Mouse (Mus musculus) gastrocnemius, adult 18-20 months (tissue): ENCODE measurements around the gene Cd5. TPM values are rescaled to one million over a fixed set of nuclear protein-coding genes. Genes with fewer than 3 reads are reported as not detected.

ENCODE experiments used
- DNase-seq: peaks from one replicate; pipeline ENCODE4 v3.0.0; 2021; ENCODE audit warnings: low spot score
- total RNA-seq, 2 experiments: library from RNA; stranded (reverse); gene quantifications; 2 replicates each; pipeline ENCODE4 v1.2.3; 2021

The Cd5 gene
- total RNA-seq, 2 experiments from 2014 or later = not detected

DNA sequence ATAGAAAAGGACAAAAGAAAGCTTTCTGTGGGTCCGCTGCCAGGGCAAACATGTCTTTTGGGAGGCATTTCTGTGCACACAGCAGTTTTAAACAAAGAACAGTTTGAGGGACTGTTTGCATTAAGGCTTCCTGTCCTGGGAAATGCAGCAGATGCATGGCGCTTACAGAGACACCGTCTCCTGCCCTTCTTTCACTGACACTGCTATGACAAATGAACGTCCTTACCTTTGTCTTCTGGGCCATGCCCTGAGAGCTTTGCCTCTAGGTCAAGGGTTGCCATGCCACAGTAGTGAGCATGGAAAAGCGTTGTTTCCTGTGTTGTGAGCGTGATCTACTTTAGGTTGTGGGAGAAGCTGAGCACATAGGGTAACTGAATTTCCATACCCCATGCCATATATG lies 19.9 kb upstream of the Cd5 start:
- DNase-seq = no peak

GRCm38 (mm10) chr19:10757526-10757925 lies 18.7 kb upstream of the Cd5 start:
- DNase-seq = peak; percentile 56

- DNase-seq = no peak
These were observed 18.3 kb upstream of the Cd5 start for GRCm38 (mm10) chr19:10757125-10757524.

- DNase-seq = no peak
These were observed 13.8 kb upstream of the Cd5 start for GRCm38 (mm10) chr19:10752646-10753045.

- DNase-seq = no peak
These were observed 13.3 kb upstream of the Cd5 start for GRCm38 (mm10) chr19:10752106-10752505.

DNA sequence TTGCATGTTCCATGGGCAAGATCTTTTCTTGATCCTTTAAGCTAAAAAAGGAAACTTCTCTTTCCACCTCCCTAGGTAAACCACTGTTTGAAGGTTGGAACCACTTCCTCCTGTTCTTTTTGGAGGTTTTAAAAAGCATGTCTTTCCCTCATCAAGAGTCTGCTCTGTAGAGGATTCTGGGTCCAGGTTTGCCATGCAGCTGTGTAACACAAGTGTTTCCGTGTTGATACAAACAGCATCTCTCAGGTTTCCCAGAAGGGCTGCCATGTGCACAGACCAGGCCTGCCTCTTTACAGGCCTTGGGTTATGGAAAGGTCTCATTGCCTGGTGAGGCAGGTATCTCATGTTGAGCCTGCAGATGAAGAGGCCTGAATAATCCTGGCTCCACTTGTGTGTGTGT lies 12.8 kb upstream of the Cd5 start:
- no peak for DNase-seq

DNA sequence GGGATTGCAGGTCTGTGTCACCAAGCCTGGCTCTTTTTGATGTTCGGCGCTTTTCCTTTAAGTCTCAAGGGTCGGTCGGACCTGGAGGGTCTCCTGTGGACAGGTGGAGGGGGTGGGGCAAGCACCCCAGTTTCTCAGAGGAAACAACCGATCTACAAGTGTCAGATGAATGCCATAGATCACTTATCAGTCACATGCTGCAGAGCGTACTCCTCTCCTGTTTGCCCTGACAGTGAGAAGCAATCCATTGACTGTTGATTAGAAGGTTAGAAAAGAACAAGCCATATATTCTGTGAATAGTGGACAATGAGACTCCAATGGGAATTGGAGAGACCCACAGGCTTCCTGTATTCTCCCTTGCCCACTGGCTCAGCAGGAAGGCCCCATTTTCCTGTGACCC lies 11.4 kb upstream of the Cd5 start:
- DNase-seq = no peak

GRCm38 (mm10) chr19:10749295-10749694 lies 10.5 kb upstream of the Cd5 start:
- no peak for DNase-seq

GRCm38 (mm10) chr19:10748401-10749102 lies 9.8 kb upstream of the Cd5 start:
- no peak for DNase-seq

DNA sequence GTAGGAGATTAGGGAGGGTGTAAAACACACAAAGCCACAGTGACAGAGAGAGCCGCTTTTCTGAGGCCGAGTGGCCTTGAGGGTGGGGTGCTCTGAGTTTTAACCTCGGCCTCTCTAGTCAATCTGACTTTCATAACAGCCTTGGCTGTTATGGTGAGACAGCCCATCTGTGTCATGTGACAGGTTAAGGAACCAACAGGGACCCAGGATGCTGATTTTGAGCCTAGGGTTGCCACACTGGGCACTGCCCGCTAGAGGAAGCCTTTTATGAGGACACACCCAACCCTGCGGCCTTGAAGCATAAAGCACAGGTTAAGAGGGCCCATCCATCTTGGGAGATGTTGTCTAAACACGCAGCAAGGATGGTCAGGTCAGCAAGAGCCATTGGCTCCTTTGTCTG lies 8.9 kb upstream of the Cd5 start:
- no peak for DNase-seq

DNA sequence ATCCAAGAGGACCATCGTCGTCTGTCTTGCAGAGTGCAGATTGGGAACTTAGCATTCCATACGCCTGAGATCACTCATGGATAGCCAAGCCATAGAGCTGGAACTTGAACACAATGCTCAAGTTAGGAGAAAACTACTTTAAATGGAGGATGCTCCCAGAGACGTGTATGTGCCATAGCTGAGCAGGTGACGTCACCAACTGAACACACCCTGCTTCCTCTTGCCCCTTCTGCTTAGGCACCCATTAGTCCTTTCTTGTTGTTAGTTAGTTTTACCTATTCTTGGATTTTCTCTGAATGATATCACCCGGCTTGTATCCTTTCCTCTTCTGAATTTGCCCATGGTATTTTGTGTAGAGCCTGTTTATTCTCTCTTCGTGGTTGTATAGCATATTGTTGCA lies 8.4 kb upstream of the Cd5 start:
- DNase-seq = no peak

DNA sequence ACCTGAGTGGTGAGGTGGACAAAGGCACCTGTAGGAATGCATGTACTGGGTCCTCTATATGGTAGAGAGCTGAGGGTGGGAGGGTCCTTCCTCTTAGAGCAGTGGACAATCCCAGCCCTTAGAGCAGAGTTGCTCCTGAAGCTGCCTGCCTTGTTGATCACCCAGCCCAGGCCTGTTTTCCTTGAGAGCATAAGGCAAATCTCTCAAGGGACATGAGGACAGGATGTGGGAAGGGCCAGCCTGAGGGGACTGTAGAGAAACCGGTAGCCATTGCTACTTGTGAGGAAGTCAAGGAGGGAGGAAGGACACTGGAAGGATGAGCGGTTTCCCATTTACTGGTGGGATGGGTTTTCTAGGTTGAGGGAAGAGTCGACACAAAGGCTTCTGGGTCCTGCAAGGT lies 3.8 kb upstream of the Cd5 start:
- no peak for DNase-seq

DNA sequence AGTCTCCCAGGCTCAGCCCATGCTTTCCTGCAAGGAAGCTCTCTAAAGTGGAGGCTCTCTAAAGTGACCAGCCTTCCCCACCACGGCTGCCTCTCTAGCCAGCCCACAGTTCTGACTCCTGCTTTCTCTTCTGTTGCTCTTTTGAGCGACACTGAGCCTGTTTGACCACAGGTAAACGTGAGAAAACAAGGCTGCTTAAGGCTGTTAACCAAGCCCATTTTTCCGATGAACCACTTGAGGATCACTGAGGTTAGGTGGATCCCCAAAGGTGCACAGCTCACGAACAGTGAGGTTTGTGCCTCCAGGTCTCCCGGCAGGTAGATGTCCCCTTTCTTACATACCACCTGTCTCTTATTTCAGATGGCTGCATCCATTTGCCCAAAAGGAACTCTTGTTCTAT lies 3.3 kb upstream of the Cd5 start:
- DNase-seq = no peak

DNA sequence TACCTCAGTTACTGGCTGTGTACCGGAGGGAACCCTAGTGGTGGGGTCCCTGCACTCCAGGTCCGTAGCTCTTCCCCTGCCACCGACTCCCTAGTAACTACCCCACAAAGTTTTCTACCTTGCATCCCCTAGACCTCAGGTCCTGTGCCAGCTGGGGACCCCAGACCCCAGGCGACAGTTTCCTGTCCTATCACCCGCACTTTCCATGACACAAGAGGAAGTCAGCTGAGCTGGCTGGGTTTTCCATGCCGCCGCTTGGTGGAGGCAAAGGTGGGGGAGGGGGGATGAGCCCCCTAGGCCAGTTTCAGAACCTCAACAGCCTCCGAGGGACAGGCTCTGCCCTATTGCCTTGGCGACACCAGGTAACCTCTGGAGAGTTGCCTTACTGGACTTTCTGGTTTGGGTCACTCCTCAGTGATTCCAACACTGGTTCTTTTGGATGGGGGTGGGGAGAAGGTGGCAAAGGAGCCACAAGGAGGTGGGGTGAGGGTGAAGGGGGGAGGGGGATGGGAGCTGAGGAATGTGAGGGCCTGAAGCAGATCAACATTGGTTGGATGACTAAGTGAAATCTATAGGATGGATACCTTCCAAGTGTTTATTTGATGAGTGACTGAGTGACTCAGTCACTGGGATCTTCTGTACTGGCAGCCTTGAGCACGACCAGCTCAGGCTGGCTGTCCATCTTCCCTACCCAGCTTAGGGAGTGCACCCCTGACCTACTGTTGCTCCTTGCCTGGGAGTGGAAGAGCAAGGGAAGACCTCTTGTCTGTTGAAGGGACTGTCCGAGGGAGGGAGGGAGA lies 2.0 kb upstream of the Cd5 start:
- DNase-seq = no peak

DNA sequence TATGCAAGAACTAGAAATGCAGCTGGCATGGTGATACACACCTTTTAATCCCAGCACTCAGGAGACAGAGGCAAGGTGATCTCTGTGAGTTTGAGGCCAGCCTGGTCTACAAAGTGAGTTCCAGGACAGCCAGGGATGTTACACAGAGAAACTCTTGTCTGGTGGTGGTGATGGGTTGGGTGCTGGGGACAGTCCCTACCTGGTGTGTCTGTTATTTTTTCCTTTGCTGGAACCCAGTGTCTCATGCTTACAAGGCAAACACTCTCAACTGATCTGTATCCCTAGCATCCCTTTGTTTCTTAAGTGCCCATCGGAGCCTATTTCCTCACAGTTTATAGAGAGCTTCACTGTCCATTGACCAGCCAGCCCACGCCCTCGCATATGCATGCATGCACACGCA lies 1.1 kb upstream of the Cd5 start:
- no peak for DNase-seq

DNA sequence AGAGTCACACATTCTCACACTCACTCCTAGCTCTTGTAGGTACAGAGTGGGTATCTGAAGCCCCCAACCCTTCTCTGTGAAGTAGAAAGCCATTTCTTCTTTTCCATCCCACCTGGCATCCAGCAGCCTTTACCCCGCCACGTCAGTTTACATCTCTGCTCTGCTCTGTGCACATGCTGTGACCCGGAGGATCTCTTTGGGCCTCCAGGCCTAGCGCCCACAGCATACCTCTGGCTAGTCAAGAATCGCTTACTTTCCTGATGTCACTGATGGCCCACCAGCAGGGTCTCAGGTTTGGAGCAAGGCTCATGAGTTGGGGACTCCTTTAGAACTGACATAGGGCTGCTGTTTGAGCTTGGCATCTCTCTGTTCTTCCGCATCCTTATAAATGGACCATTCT lies 764 bp downstream of the Cd5 start:
- DNase-seq = no peak

DNA sequence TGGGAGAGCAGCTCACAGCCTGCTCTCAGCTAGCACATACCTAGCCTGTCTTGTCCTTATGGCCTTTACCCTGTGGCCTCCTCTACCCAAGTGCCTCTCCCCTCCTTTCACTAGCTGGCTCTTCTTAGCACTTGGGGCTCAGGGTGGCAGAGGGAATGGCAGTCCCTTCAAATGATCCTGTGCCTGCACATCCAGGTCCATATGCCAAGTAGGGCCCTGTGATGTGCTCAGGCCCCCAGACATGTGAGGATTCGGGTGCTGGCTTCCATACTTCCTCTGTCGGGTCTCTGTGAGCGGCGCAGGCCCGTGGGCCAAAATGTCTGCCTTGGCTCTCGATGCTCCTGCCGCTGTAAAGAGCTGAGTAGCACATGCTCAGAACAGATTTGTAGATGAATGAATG lies 2.9 kb downstream of the Cd5 start:
- no peak for DNase-seq

GRCm38 (mm10) chr19:10735061-10735460 lies 3.7 kb downstream of the Cd5 start:
- no peak for DNase-seq

DNA sequence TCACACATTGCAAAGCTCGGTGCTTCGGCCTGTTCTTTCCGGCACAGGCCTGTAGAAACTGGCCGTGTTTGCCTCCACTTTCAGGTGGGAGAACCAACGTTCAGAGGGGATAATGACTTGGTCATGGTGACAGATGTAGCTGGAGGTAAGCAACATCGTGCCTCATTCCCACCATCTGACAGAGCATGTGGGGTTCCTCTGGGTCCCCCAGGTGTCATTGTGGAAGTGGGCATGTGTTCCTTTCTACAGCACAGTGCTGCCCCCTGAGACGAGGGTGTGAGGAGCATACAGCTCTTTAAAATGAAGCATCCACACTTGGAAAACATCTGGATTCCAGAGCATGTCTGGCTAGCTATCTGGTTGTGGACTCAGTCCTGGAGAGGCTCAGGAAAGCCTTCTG lies 4.2 kb downstream of the Cd5 start:
- no peak for DNase-seq

DNA sequence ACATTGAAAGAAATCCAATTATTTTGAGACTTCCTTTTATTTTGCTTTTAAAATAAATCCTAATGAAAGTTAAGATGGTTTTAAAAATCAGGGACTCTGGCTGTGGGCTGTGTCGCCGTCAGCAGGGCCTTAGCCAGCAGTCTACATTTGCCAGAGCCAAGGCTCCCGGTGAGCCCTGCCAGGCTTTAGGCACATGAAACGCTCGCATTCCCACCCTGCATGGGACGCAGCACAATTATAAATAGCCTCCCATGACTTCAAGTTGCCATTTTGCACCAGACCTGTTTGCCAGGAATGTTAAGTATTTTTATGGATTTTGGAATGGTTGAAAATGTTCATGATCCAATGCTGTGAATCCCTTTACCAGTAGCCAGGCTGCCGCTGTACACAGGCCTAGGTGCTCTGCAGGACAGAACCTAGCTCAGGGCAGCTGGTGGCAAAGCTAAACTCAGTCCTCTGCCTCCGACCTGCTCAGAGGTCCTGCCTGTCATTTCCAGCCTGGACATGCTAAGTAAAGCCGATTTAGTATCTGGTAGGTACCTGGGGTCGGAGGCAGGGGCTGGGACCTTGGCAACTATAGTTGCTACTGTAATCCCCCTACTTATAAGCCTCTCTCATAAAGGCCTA lies 5.2 kb downstream of the Cd5 start:
- peak; percentile 82 for DNase-seq

GRCm38 (mm10) chr19:10732741-10733140 lies 6.1 kb downstream of the Cd5 start:
- no peak for DNase-seq

- DNase-seq = no peak
These were observed 6.8 kb downstream of the Cd5 start for GRCm38 (mm10) chr19:10731975-10732374.

- DNase-seq = no peak
These were observed 8.3 kb downstream of the Cd5 start for GRCm38 (mm10) chr19:10730469-10730868.
